Mouse (Mus musculus): Measurements from ENCODE around the gene Atp6v1c2.

- no peak for TF ChIP-seq EP300 (IDR thresholded peaks at IDR 0.05; ENCODE audit: low read length)
- TF ChIP-seq GABPA (IDR thresholded peaks at IDR 0.05; ENCODE audit: insufficient replicate concordance, low read depth, low read length) = no peak
- no peak for TF ChIP-seq CTCF (conservative IDR thresholded peaks at IDR 0.05 in 1 of 2, IDR thresholded peaks at IDR 0.05 in 1 of 2; ENCODE audit: low read depth in 2 of 2, low read length in 2 of 2)
- no peak for TF ChIP-seq ETS1 (conservative IDR thresholded peaks at IDR 0.05; ENCODE audit: low read depth, low read length)
- TF ChIP-seq RCOR1 (conservative IDR thresholded peaks at IDR 0.05; ENCODE audit: low read depth, low read length) = no peak
Measured at GRCm38 (mm10) chr12:17357795-17358194, 28.6 kb upstream of the Atp6v1c2 start.

All from CH12.LX (cell line).